Mouse (Mus musculus) E14TG2a.4 (cell line): ENCODE data around the gene Cep295nl.
"Not testable (repeated sequence)": the region's sequence is repeated elsewhere in the genome, so short reads cannot be mapped to it uniquely, and the experiment has no call there.

Experiments used
- H3K27me3 ChIP-seq: 2 replicates; pipeline ENCODE4 v1.6.1; 2014; ENCODE audit warnings: low read length, control low read depth; ENCODE audit not compliant: insufficient read depth
- H3K36me3 ChIP-seq: 2 replicates; pipeline ENCODE4 v1.6.1; 2014; ENCODE audit warnings: low read length, control low read depth; ENCODE audit not compliant: insufficient read depth
- H3K4me1 ChIP-seq: replicated peaks from 2 replicates; pipeline ENCODE4 v1.6.1; 2014; ENCODE audit warnings: low read depth, low read length, control low read depth
- H3K4me3 ChIP-seq: replicated peaks from 2 replicates; pipeline ENCODE4 v1.5.1; 2014; ENCODE audit warnings: mild to moderate bottlenecking, low read length
- H3K9me3 ChIP-seq: 2 replicates; pipeline ENCODE4 v1.6.1; 2014; ENCODE audit warnings: low read length, control low read depth
- CTCF ChIP-seq: conservative IDR thresholded peaks from 2 replicates; pipeline ENCODE4 v1.5.1; 2014; ENCODE audit warnings: low read length
- NANOG ChIP-seq: IDR thresholded peaks from 2 replicates; pipeline ENCODE4 v1.6.1; 2014; ENCODE audit warnings: borderline replicate concordance, low read length, mixed read lengths
- POU5F1 ChIP-seq: IDR thresholded peaks from 2 replicates; pipeline ENCODE4 v1.6.1; 2014; ENCODE audit warnings: low read length, borderline replicate concordance

Gene Cep295nl

DNA sequence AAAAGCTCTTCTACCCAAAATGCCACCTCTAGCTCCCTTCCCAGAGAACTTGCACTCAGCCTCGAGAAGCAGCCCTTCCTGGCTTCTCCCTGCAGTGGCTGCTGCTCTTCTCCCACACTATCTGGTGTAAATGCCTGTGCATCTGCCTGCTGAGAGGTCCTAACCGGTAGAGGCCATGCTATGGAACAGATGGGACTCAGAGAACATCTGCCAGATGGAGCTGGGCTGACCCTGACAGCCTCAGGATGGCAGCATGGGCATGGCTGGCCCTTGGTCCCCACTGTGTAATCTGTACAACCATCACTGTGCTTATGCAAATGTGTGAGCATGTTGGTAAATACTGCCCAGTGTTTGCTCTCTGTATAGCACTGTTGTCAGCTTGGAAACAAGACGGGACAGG, 19.7 kb downstream of the Cep295nl start:
- Histone ChIP-seq H3K36me3 (no peaks in the 10 kb centered on the region), H3K9me3 (no peaks in the 10 kb centered on the region), H3K4me1 (peaks cover 33% of the 10 kb centered on the region), H3K27me3 (no peaks in the 10 kb centered on the region), H3K4me3 (no peak overlapping the region)
- TF ChIP-seq POU5F1 (no peak), CTCF (no peak), NANOG (no peak)

DNA sequence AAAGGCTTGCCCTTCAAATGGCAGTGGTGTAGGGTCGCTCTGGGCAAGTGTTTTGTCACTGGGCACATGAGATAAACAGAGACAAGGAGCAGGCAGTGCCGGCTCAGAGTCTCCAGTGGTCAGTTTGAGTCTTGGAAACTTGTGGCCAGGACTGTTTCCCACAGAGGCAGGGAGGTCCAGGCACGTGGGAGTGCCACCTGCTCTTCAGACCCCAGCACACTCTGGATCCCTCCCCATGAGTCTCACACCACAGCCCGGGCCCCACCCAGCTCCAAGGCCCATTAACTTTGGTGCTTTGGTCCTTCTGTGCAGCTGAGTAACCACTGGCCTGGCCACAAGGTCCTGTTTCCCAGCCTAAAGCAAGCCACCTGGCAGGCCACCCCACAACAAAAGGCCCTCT, 20.3 kb downstream of the Cep295nl start:
- Histone ChIP-seq H3K4me3 (no peak overlapping the region), H3K9me3 (no peaks in the 10 kb centered on the region), H3K27me3 (no peaks in the 10 kb centered on the region), H3K4me1 (peaks cover 32% of the 10 kb centered on the region), H3K36me3 (no peaks in the 10 kb centered on the region)
- TF ChIP-seq CTCF (no peak), POU5F1 (no peak), NANOG (no peak)

DNA sequence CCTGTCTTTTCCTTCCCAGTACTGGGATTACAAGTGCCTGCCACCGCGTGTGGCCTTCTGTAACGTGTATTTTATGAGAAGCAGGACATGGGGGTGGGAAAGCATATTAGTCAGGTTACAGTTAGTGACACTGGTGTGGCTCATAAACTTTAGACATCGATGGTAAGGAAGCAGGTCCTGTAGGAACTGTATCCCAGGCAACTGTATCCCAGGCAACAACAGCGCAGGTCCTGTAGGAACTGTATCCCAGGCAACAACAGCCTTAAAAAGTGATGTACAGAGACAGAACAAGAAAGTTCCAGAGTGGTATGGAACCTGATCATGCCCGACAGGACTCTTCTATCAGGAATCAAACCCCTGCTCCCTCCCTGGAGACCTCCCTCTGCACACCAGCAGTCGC, 20.8 kb downstream of the Cep295nl start:
- no peak overlapping the region for H3K4me3 ChIP-seq
- H3K36me3 ChIP-seq = no peaks in the 10 kb centered on the region
- H3K27me3 ChIP-seq = no peaks in the 10 kb centered on the region
- H3K4me1 ChIP-seq = peaks cover 29% of the 10 kb centered on the region
- TF ChIP-seq NANOG (no peak), CTCF (no peak), POU5F1 (no peak)
- no peaks in the 10 kb centered on the region for H3K9me3 ChIP-seq

DNA sequence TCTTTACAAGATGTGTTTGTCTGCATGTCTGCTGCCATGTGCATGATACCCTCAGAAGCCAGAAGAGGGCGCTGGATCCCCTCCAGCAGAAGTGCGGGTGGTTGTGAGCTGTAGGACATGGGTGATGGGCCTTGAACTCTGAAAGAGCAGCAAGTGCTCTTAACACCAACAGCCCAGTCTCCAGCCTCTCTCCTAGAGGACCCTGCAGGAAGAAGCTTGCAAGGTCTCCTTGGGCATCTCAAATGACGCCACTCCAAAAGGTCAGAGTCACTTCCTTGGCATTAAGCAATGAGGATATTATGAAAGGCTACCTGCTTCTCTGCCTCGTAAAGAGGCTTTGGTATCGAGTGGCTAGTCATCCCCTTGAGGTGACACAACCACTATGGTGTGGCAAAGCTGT, 23.6 kb downstream of the Cep295nl start:
- no peaks in the 10 kb centered on the region for H3K9me3 ChIP-seq
- H3K27me3 ChIP-seq = no peaks in the 10 kb centered on the region
- TF ChIP-seq CTCF (peak; percentile 86), NANOG (no peak), POU5F1 (no peak)
- H3K4me3 ChIP-seq = no peak overlapping the region
- peaks cover 24% of the 10 kb centered on the region for H3K4me1 ChIP-seq
- no peaks in the 10 kb centered on the region for H3K36me3 ChIP-seq

DNA sequence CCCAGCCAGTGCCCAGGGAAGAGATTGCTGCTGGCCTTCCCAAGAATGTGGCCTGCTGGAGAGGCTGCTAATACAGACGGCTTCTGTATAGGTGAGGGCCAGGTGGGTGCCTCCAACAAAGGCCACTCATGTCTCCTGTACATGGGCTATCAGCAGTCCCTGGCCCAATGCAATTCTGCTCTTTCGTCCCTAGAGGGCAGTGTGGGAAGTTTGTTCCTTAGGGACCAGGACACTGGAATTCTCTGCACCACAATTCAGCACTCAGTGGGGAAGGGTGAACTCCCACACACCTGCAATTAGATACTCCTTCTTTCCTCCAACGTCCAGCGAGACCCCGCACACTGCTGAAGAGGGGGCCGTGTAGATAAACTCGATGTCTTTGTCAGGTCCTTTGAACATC, 25.2 kb downstream of the Cep295nl start:
- Histone ChIP-seq H3K9me3 (no peaks in the 10 kb centered on the region), H3K4me3 (no peak overlapping the region; the same call in 1 of the 2 replicates), H3K36me3 (no peaks in the 10 kb centered on the region), H3K27me3 (no peaks in the 10 kb centered on the region), H3K4me1 (peaks cover 28% of the 10 kb centered on the region)
- TF ChIP-seq NANOG (no peak), POU5F1 (no peak), CTCF (peak; percentile 99)

DNA sequence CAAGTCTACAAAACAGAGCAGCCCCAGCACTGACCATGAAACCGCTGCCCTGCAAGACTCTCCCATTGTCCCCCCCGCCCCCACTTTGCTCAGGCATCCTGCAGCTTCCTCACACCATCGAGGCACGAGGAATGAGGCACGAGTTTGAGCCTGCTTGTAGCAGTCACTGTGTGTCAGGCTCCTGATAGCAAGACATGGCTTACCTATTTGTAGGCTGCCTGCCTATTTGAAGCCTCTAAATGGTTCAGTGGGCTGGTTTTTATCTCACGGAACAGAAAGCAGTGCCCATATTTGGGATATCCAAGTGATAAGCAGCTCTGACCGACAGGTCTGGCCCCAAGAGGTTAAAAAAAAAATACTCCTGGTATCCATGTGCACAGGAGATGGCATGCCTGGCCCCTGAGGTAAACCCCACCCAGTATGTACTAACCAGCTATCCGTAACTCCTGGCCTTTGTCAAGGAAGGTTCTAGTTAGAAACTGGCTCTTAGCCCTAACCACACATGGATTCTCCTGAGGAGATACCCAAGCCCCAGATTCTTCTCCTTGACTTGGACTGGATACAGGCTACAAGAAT, 26.0 kb downstream of the Cep295nl start:
- H3K27me3 ChIP-seq = no peaks in the 10 kb centered on the region
- no peak overlapping the region for H3K4me3 ChIP-seq
- H3K4me1 ChIP-seq = peaks cover 34% of the 10 kb centered on the region
- H3K9me3 ChIP-seq = no peaks in the 10 kb centered on the region
- no peaks in the 10 kb centered on the region for H3K36me3 ChIP-seq
- TF ChIP-seq CTCF (no peak), NANOG (no peak), POU5F1 (no peak)

DNA sequence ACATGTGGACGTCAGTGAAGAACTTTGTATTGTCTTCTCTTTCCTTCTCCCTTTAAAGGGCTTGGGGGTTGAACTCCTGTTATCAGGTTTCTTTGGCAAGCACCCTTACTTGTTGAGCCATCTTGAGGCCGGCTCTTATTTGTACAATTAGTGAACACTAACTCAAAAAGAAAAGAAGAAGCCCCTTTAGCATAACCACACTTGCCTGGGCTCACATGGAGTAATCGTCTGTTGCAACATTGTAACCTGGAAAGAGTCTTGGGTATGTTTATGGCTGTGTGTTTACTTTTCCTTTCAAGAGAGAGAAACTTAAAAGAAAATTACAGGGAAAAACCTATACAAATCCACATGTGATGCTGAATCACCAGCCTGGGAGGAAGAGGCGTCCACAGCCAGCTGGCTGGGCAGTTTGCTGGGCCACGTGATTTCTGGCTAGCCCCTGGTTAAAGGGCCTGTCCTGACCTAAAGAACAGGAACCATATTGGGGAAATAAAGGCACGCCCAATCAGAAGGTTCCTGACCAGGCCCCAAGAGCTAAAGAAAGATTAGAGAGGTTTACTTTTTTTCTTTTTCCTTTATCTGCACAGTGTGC, 30.1 kb downstream of the Cep295nl start:
- Histone ChIP-seq H3K4me1 (peaks cover 45% of the 10 kb centered on the region), H3K27me3 (no peaks in the 10 kb centered on the region), H3K4me3 (no peak overlapping the region), H3K36me3 (peaks cover 10% of the 10 kb centered on the region; the same call in 1 of the 2 replicates), H3K9me3 (no peaks in the 10 kb centered on the region)
- TF ChIP-seq POU5F1 (no peak), CTCF (no peak), NANOG (no peak)

DNA sequence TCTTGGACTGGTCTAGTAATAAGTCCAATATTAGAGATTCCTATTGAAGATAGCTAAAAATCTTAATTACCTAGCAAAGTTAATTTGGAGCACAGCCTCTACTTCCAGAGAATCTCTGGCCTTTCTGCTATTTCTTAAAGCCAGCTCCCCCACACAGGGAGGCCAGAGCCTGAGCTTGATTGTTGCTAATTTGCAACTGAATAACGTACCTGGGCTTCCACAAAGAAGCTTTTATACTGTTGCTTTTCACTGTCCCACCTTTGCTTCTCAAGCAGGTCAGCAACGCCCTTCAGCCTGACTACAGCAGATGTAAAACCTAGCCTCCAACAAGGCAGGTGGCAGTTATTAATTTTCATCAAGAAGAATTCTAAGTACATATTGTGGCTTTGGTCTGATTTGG, 34.3 kb downstream of the Cep295nl start:
- H3K27me3 ChIP-seq, H3K36me3 ChIP-seq, H3K9me3 ChIP-seq: not testable (repeated sequence)
- peak overlapping the region; percentile 41; the same call in 1 of the 2 replicates for H3K4me3 ChIP-seq
- H3K4me1 ChIP-seq = peaks cover 64% of the 10 kb centered on the region
- TF ChIP-seq POU5F1 (peak; percentile 38; the same call in 1 of the 2 replicates), NANOG (peak; percentile 86)

DNA sequence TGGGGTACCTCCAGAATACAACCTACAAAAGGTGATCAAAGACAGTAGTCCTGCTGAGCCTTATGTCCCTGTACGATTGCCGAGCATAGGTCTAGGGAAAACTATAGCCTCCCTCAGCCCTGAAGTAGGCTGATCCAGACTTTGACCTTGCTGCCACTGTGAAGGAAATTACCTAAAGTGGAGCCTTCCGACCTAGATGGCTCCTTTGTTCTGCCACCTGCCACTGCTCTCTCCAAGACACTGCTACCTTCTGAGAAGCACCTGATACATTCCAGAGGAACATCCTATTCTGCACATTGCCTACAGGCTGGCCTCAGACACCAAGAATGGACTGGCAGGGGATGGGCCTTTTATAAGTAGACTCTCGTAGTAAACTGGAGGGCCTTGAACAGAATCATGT, 38.3 kb downstream of the Cep295nl start:
- not testable (repeated sequence) for H3K9me3 ChIP-seq
- peak overlapping the region; percentile 73 for H3K4me3 ChIP-seq

More for the DNA sequence above, 38.3 kb downstream of the Cep295nl start:
- H3K36me3 ChIP-seq, H3K27me3 ChIP-seq: not testable (repeated sequence)
- peaks cover 56% of the 10 kb centered on the region for H3K4me1 ChIP-seq
- peak; percentile 70 for TF ChIP-seq NANOG
